Mouse (Mus musculus): ENCODE results near the gene Vmn2r18.
A peak's percentile ranks its signal among the peaks of the same experiment; 100 is the strongest.

The Vmn2r18 gene

DNA sequence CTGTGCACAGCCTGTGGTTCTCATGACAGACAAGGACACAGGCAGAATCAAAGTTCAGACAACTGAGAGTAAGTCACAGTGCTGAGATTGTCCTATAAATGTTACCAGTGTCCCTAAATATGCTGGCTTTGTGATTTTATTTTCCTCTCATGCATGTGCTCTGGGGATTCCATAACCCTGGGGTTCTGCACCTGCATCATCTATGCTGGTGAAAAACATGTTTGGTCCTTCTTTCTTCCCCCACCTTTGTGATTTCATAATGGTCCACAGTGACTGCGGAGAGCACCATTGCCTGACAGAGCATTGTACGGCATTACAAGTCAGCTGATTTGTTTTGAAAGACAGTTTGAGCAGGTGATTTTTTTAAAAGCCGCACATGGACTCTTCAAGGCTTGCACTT lies at the start of gene Vmn2r18:
Vmn2r18 (minus strand) TSS at position 101 of the 400 bp plus-strand sequence.
- DNase-seq (ENCODE audit: low spot score in 2 of 2): no peak

DNA sequence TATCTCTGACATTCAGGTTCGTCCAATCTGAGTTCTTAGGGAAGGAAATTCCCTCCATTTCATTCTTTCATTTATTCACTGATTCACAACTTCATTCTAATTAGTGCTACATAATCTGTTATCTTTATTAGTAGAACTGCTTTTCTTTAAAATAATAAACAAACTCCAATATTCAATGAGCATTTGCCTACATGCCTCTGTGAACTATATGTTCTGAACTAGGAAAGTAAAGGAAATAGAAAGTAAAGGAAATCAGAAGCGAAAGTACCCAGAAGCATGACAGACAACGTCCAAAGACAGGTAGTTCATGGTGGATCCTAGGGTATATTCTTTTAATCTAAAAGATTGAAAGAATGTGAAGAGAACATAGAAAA lies 45.6 kb upstream of the Vmn2r18 start:
- no peak for DNase-seq (ENCODE audit: low spot score in 2 of 2)

DNA sequence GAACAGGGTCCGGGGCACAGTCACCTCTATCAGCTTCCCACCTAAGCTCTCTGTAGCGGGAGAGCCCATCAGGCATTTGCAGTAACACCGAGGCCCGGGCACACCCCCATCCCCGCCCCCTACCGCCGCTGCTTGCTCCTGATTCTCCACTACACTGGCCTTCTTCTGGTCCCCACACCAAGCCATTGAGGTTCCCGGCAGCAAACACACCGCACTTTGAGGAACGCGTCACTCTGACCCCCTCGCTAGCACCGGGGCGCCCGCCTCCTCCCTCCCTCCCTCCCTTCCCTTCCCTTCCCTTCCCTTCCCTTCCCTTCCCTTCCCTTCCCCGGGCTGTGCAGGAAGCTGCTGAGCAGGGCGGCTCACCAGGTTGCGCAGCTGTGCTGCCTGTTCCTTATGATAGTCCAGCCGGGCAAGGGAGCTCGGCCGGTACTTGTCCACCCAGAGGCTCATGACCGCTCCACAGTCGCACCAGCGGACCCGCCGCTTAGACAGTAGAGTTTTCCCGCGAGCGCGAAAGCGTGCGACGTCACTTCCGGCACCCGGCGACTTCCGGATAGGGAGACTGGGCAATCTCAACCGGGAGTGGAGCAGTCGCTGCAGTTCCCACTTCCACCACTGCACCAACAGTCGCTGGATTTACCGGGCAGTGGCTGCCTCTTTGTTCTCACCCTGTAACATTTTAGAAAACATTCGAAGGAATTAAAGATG lies 45.0 kb upstream of the Vmn2r18 start, which contains the start of gene Rfc3:
Rfc3 (minus strand) TSS at position 543 of the 711 bp plus-strand sequence.
- DNase-seq (ENCODE audit: low spot score in 2 of 2): peak; percentile 93 to 97

DNA sequence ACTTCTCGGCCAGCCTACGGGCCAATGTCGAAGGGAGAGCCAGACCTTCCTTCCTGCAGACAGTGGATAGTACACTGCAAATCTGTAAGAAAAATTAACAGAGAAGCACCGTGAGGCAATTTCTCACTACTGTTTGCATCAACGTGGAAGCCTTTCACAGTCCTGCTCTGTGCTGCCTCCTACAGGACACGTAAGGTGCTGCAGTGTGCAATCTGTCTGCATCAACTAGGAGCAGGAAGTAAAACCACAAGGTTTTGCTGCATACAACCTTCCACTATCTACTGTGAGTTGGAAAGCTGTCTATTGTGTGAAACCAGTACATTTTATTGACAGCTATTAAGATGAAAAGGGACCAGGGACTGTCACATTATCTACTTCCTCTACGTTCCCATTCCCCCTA lies 39.0 kb upstream of the Vmn2r18 start:
- DNase-seq (ENCODE audit: low spot score in 2 of 2): peak in 1 of 2 experiments; percentile 68

DNA sequence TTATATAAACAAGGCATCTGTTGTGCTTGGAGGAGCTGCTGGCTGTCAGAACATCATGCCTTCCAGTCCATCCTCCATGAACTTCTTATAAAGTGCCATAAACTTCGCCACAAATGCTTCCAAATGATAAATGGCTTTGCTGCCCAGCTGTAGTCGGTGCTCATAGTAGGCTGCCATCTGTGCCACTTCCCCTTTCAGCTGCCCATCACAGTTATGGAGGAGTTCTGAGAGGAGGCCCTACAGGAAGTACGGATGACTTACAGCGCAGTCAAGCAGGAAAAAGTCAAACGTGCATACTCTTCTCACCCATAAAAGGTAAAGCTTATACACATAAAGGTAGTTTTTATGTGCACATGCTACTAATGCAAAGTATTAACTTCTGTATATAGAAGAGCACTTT lies 37.0 kb upstream of the Vmn2r18 start:
- DNase-seq (ENCODE audit: low spot score in 2 of 2): no peak

DNA sequence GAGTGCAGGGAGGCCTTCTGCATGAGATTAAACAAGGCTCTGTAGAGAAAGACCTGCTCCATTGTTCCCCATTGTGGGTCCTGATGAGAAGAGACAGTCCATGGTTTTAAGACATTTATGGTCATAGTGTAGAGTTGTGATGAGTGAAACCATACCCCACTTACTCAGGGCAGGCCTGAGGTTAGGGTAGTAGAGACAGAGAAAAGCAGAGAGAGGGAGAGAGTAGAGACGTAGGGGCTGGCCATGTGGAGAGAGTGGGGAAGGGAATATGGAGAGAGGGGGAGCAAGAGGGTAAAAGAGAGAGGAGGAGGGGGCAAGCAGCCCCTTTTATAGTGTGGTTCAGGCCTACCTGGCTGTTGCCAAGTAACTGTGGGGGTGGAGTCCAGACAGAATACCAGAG lies 36.3 kb upstream of the Vmn2r18 start:
- DNase-seq (ENCODE audit: low spot score in 2 of 2): no peak

DNA sequence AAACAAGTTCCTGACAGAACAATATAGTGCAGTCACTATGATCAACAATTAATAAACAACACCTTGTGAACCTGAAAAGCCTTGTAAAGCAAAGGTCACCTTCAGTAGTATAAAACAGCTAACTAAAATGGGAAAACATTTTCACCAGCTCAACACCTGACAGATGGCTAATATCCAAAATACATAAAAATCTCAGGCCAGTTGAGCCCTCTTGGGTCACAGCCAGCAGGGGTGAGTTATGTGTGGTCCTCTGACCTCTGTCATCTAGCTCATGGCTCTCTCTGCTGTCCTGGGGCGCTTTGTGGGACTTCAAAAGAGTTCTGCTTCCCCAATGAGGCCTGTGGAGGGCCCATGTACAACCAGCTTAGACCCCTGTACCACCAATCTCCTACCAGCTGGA lies 4.1 kb downstream of the Vmn2r18 start:
- DNase-seq (ENCODE audit: low spot score in 2 of 2): no peak
